Mouse (Mus musculus): ENCODE results near the gene Stard10.

The Stard10 gene

DNA sequence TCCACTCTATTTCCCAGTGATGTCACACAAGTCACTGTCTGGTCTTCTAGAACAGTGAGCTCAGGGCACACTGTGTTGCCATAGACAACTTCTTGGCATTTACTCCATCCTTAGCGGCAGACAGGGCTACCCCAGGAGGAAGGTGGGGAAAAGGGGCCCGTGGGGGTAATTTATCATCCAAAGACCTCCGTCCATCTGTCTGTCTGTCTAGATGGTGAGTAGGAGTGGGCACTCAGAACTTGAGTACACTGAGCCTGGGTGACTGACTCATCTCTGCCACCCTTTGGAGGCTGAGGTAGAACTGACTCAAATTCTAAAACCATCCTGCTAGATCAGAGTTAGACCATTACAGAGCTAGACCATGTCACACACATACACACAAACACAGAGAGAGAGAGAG lies at the start of gene Stard10:
Gene Stard10 (plus strand): TSS at position 73 of the 400 bp plus-strand sequence.
- no peak for DNase-seq (ENCODE audit: low read depth, low spot score)

GRCm38 (mm10) chr7:101267457-101268259 lies 49.2 kb upstream of the Stard10 start:
- no peak for DNase-seq (ENCODE audit: low read depth, low spot score)

DNA sequence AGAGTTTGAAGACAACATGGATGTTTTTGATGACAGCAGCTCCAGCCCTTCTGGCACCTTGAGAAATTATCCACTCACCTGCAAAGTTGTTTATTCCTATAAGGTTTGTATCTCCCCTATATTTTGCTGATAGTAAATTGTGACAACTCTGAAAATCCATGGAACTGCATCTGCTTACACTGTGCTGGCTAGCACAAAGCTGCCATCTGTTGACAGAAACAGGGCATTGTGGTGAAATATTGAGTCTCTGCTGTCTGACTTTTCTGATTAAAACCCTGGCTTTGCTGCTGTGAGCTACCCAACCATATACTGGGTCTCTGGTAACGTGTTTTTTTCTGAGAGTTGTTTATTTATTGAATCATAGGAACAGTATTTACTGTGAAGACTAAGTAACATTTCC lies 45.3 kb upstream of the Stard10 start:
- no peak for DNase-seq (ENCODE audit: low read depth, low spot score)

- DNase-seq (ENCODE audit: low read depth, low spot score): no peak
These were observed 44.3 kb upstream of the Stard10 start for GRCm38 (mm10) chr7:101272466-101273160.

- no peak for DNase-seq (ENCODE audit: low read depth, low spot score)
These were observed 34.2 kb upstream of the Stard10 start for GRCm38 (mm10) chr7:101282721-101283120.

GRCm38 (mm10) chr7:101284504-101284903 lies 32.4 kb upstream of the Stard10 start:
- DNase-seq (ENCODE audit: low read depth, low spot score): no peak

DNA sequence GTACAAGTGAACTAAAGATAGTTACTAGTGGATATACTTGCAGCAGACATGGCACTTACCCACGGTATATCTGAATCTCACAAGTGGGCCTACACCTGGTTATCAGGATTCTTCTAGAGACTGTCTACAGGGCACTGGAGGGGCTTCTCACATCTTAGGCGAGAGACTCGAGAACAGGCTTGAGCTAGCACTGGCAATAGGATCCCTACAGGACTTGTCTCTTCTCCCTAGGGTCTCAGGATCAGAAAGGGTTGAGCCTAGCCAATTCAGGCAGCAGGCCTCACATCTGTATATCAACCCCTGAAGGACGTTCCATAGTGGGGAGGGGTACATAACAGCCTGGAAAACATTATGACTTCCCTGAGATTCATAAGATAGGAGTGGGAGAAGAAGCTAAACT lies 30.0 kb upstream of the Stard10 start:
- DNase-seq (ENCODE audit: low read depth, low spot score): no peak

GRCm38 (mm10) chr7:101287820-101288219 lies 29.1 kb upstream of the Stard10 start:
- no peak for DNase-seq (ENCODE audit: low read depth, low spot score)

GRCm38 (mm10) chr7:101288436-101288835 lies 28.4 kb upstream of the Stard10 start:
- DNase-seq (ENCODE audit: low read depth, low spot score): peak; percentile 60

GRCm38 (mm10) chr7:101290401-101290800 lies 26.5 kb upstream of the Stard10 start:
- DNase-seq (ENCODE audit: low read depth, low spot score): no peak

- no peak for DNase-seq (ENCODE audit: low read depth, low spot score)
These were observed 25.7 kb upstream of the Stard10 start for GRCm38 (mm10) chr7:101291211-101291610.

DNA sequence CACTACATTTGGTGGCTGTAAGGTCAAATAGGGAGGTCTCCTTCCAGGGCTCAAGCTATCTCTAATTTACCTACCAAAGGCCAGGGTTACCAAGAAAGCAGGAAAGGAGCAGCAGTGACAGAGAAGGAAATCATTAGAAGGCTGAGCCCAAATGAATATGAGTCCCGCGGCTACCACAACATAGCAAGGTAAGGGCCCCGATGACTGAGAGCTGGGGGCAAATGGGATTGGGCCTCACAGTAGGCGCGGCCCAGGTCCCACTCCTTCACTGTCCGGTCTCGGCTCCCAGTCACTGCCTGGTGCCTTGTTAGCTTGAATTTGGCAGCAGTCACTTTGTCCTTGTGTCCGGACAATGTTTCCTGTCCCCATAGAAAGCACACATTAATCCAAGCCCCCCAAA lies 25.2 kb upstream of the Stard10 start:
- DNase-seq (ENCODE audit: low read depth, low spot score): no peak

DNA sequence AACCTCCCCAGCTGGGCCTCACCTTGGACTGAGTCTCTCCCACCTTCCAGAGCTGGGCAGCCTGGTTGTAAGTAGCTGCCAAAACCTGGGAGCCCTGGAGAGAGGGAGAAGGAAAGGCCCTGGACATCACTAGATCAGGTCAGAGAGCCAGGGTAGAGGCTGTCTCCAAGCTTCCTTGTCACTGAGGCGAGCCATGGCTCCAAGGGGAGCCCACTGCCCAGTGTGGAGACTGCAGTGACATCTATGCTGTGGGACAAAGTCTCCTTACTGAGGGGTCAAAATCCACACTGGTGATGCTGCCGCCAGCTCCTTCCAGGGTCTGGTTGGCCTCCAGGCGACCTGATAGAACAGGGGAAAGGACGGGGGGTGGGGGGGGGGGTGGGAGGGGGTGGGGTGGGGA lies 24.8 kb upstream of the Stard10 start:
- DNase-seq (ENCODE audit: low read depth, low spot score): no peak

- DNase-seq (ENCODE audit: low read depth, low spot score): no peak
These were observed 24.2 kb upstream of the Stard10 start for GRCm38 (mm10) chr7:101292696-101293095.

DNA sequence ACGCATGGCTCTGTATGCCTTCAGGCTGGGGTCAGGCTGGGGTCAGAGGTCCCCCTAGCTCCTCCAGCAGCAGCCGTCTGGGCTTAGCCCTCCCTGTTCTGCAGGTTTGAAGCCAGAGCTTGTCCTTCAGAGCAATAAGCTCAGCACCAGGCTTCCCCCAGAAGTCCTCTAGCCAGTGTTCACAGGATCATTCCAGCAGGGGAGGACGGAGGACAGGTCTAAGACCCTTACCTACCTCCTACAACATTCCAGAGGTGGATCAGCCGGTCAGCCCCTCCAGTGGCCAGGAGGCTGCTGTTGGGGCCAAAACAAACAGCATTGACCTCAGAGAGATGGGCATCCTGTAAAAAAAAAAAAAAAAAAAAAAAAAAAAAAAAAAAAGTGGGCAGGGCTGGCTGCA lies 23.7 kb upstream of the Stard10 start:
- no peak for DNase-seq (ENCODE audit: low read depth, low spot score)

- no peak for DNase-seq (ENCODE audit: low read depth, low spot score)
These were observed 23.3 kb upstream of the Stard10 start for GRCm38 (mm10) chr7:101293611-101294010.

- DNase-seq (ENCODE audit: low read depth, low spot score): no peak
These were observed 21.4 kb upstream of the Stard10 start for GRCm38 (mm10) chr7:101295438-101295837.

GRCm38 (mm10) chr7:101296252-101297022 lies 20.4 kb upstream of the Stard10 start:
- DNase-seq (ENCODE audit: low read depth, low spot score): peak; percentile 87

DNA sequence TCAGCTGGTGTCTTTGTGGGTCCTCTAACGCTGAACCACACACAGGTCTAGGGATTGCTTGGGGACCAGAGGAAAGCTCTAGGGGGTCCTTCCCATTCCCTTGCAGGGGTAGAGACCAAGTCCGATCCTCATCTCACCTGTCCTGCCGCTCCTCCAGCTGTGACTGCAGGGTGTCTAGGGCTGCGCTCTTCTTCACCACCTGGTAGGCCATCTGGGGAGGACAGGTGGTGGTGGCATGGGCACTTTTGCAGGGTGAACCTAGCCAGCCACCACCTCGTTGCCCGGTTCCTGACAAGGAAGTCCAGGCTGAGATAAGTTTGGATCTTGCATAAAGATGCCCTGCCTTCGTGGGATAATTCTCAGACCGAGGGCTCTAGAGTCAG lies 19.9 kb upstream of the Stard10 start:
- no peak for DNase-seq (ENCODE audit: low read depth, low spot score)

DNA sequence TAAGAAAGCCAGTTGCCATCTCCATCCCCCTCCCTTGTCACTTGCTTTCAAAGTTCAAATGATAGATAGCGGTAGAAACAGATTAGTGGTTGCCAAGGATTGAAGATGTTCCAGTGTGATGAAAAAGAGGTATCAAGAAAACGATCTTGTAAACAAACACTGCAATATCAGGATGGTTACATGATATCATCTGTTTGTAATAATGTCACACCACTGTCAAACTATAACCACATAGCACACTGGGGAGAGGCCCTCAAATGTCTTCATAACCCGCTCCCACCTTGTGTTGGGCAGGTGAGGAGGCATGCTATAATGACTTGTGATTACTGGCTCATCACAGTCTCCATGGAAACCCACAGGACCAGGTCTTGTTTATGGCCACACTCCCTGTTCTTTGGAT lies 18.5 kb upstream of the Stard10 start:
- no peak for DNase-seq (ENCODE audit: low read depth, low spot score)

DNA sequence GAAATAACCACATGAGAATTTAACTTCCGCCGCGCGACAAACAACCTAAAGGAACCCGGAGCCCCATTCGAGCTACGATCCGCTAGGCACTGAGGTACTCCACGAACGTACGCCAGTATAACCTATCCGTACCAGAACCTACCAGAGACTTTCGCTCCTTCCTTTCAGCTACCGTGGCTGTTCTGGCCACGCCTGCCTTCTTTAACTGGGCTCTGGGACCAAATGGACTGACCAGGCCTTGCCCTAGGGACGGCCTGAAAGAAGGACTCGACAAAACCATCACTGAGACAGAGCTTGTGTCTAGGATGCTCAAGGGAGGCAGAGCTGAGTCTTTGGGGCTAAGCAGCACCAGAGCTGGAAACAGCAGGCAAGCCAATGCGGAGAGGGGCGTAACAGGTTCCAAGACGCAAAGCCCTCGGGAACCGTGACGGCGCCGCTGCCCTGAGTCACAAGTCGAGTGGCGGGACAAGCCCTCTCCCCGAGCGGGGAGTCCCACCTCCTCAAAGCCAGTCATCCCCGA lies 15.5 kb upstream of the Stard10 start:
- peak; percentile 50 for DNase-seq (ENCODE audit: low read depth, low spot score)

DNA sequence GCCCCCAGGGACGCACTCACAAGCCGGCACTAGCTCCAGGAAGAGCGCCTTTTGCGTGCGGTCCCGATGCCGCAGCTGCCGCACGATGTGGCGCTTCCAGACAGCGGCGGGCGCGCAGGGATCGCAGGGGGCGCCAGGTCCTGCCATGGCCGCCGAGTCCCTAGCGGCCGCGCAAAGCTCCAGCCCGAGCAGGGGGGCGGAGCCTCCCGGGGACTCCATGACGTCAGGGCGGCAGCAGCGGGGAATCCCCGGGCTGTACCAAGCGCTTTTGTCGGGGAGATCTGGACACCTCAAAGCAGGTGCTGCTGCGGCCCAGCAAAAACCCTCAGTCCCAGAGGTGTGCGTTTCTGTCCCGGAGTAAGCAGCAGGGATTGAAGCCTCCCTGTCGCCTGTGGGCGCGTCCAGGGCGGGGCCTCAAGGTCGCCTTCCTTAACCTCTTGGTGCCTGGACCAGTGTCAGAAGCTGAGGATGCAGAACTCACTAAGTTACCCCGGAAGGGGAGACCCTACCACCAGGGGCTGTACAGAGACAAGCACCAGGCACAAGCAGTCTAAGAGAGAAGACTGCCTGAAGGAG lies 14.9 kb upstream of the Stard10 start, which contains the start of gene Atg16l2:
Gene Atg16l2 (minus strand): TSS at position 371 of the 576 bp plus-strand sequence.
- peak; percentile 96 for DNase-seq (ENCODE audit: low read depth, low spot score)
